24 mouse cellular contexts compared by ENCODE assay signal in genomic region chr12:63919501-63919900, GRCm38 (mm10).
"Had no signal": no experiment of that assay in that cellular context is flagged by ENCODE, and none has a peak within 500 bp of the region (broad histone marks: within the 10 kb centered on the region; RNA-seq: fewer than 3 reads in every experiment).

No protein-coding gene starts in this region.

- H3K9me3 ChIP-seq: kidney, embryonic 15.5 days; limb, embryonic 12.5 days; limb, embryonic 15.5 days; midbrain, embryonic 12.5 days; neural tube, embryonic 12.5 days; stomach, embryonic 15.5 days had no signal

- H3K27me3 ChIP-seq: kidney, embryonic 15.5 days; limb, embryonic 12.5 days; limb, embryonic 15.5 days; midbrain, embryonic 12.5 days; neural tube, embryonic 12.5 days; stomach, embryonic 15.5 days had no signal

- H3K4me2 ChIP-seq: kidney, embryonic 15.5 days; limb, embryonic 12.5 days; limb, embryonic 15.5 days; liver, embryonic 11.5 days; lung, embryonic 14.5 days; midbrain, embryonic 12.5 days; neural tube, embryonic 12.5 days; stomach, embryonic 15.5 days had no signal

- H3K4me1 ChIP-seq: kidney, embryonic 15.5 days; limb, embryonic 12.5 days; limb, embryonic 15.5 days; midbrain, embryonic 12.5 days; neural tube, embryonic 12.5 days; stomach, embryonic 15.5 days had no signal

- H3K36me3 ChIP-seq: kidney, embryonic 15.5 days; limb, embryonic 12.5 days; limb, embryonic 15.5 days; midbrain, embryonic 12.5 days; neural tube, embryonic 12.5 days; stomach, embryonic 15.5 days had no signal

- H3K9ac ChIP-seq: kidney, embryonic 15.5 days; limb, embryonic 12.5 days; limb, embryonic 15.5 days; liver, embryonic 14.5 days; liver, postnatal 0 days; lung, embryonic 14.5 days; midbrain, embryonic 12.5 days; neural tube, embryonic 12.5 days; stomach, embryonic 15.5 days had no signal

- H3K4me3 ChIP-seq: kidney, embryonic 15.5 days; left cerebral cortex, adult 2 months; limb, embryonic 12.5 days; limb, embryonic 15.5 days; midbrain, embryonic 12.5 days; neural tube, embryonic 12.5 days; stomach, embryonic 15.5 days had no signal

- H3K27ac ChIP-seq: kidney, embryonic 15.5 days; left cerebral cortex, adult 2 months; limb, embryonic 12.5 days; limb, embryonic 15.5 days; liver, embryonic 14.5 days; macrophage; midbrain, embryonic 12.5 days; neural tube, embryonic 12.5 days; stomach, embryonic 15.5 days had no signal

- ATAC-seq: liver, postnatal 0 days; lung, postnatal 0 days; midbrain, embryonic 16.5 days had no signal

- DNase-seq: kidney, adult 11 months; kidney, adult 8-10 months; kidney, postnatal 10 days; kidney, postnatal 36 days; layer of hippocampus, postnatal 36 days; liver, postnatal 0 days; lung, embryonic 14.5 days; retina, postnatal 1 day; right cerebral cortex, postnatal 25 days; spleen, adult 18-20 months; thymus, adult 18-20 months; thymus, postnatal 36 days had no signal
